Mouse (Mus musculus): ENCODE measurements at regions not wholly inside any gene's neighbourhood (a gene's known extent, or its start where the extent isn't known, plus 50 kb on each side); places are given as distances from the start of the nearest gene placed in this dataset.
A peak's percentile ranks its signal among the peaks of the same experiment; 100 is the strongest.

DNA sequence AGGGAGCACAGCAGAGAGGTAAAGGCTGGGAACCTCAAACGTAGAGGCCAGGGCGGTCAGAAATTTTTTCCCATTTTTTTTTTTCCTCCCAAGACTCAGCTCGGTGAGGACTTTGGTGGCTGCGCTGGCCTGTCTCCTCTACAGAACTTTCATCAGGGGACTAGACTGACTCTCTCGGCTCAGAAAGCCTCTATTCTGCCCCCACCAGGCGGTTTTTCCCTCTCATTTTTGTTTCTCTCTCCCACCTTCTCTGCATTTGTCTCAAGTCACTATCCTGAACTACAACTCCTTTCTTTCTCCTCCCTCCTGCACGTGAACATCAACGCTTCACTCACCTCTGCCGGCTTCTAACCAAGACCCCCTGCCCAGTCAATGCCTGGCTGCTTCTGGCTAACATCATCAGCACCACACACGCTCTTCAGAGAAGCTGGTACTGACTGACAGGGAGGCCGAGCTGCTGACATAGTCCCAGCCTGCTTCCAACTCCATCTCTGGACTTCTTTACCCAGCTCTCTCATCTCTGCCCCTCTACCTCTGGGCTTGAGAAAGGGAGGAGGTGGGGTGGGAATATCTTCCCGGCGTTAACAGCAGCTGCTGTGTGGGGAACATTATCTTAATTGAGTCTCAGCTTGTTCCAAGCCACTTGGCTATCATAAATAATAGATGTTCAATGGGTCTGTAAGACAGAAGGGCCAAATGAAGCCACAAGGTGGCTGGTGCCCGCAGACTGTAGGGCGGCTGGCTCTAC is 240.0 kb downstream of the Lrfn2 start:
- Histone ChIP-seq H3K27me3 (ENCODE audit: control insufficient read depth, insufficient read depth, low read length, poor library complexity, severe bottlenecking) (no peaks in the 10 kb centered on the region; the same call in 1 of the 2 replicates), H3K9ac (ENCODE audit: low read depth, poor library complexity, severe bottlenecking) (no peak overlapping the region), H3K9me3 (replicated peaks; ENCODE audit: control insufficient read depth, insufficient read depth, low read length, poor library complexity, severe bottlenecking) (no peaks in the 10 kb centered on the region), H3K4me1 (ENCODE audit: control insufficient read depth, insufficient read depth, low read length) (no peaks in the 10 kb centered on the region), H3K27ac (ENCODE audit: insufficient read depth, low read length) (no peak overlapping the region), H3K4me3 (ENCODE audit: low read depth, low read length) (peak overlapping the region; percentile 12; the same call in 1 of the 2 replicates), H3K36me3 (ENCODE audit: control insufficient read depth, insufficient read depth, low read length, poor library complexity, severe bottlenecking) (no peaks in the 10 kb centered on the region)
- TF ChIP-seq POLR2A (IDR thresholded peaks at IDR 0.05; ENCODE audit: insufficient read depth, low read length) (no peak), CTCF (IDR thresholded peaks at IDR 0.05; ENCODE audit: low read depth, low read length) (no peak), EP300 (IDR thresholded peaks at IDR 0.05; ENCODE audit: insufficient read depth, low read depth, low read length) (no peak)

DNA sequence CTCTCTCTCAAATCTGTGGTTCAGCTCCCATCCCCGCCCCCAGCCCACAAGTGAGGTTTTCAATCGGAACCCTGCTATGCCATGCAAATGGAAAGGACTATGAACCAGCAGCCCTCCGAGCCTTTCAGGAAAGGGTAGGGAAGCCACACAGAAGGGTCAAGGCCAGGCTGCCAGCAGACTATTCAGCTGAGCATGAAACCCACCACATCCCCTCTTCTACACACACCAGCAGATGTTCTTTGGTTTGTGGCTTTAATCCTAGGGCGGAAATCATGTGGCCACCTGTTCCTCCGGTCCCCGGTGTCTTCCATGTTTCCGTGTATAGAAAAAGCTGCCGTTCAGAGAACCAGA is 240.6 kb downstream of the Lrfn2 start:
- no peak for TF ChIP-seq EP300 (IDR thresholded peaks at IDR 0.05; ENCODE audit: insufficient read depth, low read depth, low read length)

GRCm38 (mm10) chr17:49177966-49178731 is 246.0 kb downstream of the Lrfn2 start:
- H3K4me1 ChIP-seq (ENCODE audit: control insufficient read depth, insufficient read depth, low read length) = no peaks in the 10 kb centered on the region
- no peaks in the 10 kb centered on the region for H3K9me3 ChIP-seq (replicated peaks; ENCODE audit: control insufficient read depth, insufficient read depth, low read length, poor library complexity, severe bottlenecking)
- no peak overlapping the region for H3K9ac ChIP-seq (ENCODE audit: low read depth, poor library complexity, severe bottlenecking)
- no peak for TF ChIP-seq EP300 (IDR thresholded peaks at IDR 0.05; ENCODE audit: insufficient read depth, low read depth, low read length)
- TF ChIP-seq CTCF (IDR thresholded peaks at IDR 0.05; ENCODE audit: low read depth, low read length) = no peak
- no peak for TF ChIP-seq POLR2A (IDR thresholded peaks at IDR 0.05; ENCODE audit: insufficient read depth, low read length)
- H3K27me3 ChIP-seq (ENCODE audit: control insufficient read depth, insufficient read depth, low read length, poor library complexity, severe bottlenecking) = no peaks in the 10 kb centered on the region
- no peak overlapping the region for H3K27ac ChIP-seq (ENCODE audit: insufficient read depth, low read length)
- H3K4me3 ChIP-seq (ENCODE audit: low read depth, low read length) = no peak overlapping the region
- H3K36me3 ChIP-seq (ENCODE audit: control insufficient read depth, insufficient read depth, low read length, poor library complexity, severe bottlenecking) = no peaks in the 10 kb centered on the region

More for the DNA sequence above, 240.6 kb downstream of the Lrfn2 start:
- H3K4me3 ChIP-seq (ENCODE audit: low read depth, low read length) = no peak overlapping the region
- no peaks in the 10 kb centered on the region; the same call in 1 of the 2 replicates for H3K27me3 ChIP-seq (ENCODE audit: control insufficient read depth, insufficient read depth, low read length, poor library complexity, severe bottlenecking)
- no peaks in the 10 kb centered on the region for H3K4me1 ChIP-seq (ENCODE audit: control insufficient read depth, insufficient read depth, low read length)
- H3K9me3 ChIP-seq (replicated peaks; ENCODE audit: control insufficient read depth, insufficient read depth, low read length, poor library complexity, severe bottlenecking) = no peaks in the 10 kb centered on the region
- no peak overlapping the region for H3K9ac ChIP-seq (ENCODE audit: low read depth, poor library complexity, severe bottlenecking)
- no peaks in the 10 kb centered on the region for H3K36me3 ChIP-seq (ENCODE audit: control insufficient read depth, insufficient read depth, low read length, poor library complexity, severe bottlenecking)
- H3K27ac ChIP-seq (ENCODE audit: insufficient read depth, low read length) = no peak overlapping the region

GRCm38 (mm10) chr17:49182485-49182884 is 245.7 kb upstream of the Mocs1 start:
- TF ChIP-seq POLR2A (IDR thresholded peaks at IDR 0.05; ENCODE audit: insufficient read depth, low read length) (no peak), CTCF (IDR thresholded peaks at IDR 0.05; ENCODE audit: low read depth, low read length) (peak; percentile 95), EP300 (IDR thresholded peaks at IDR 0.05; ENCODE audit: insufficient read depth, low read depth, low read length) (no peak)
- no peak overlapping the region for H3K4me3 ChIP-seq (ENCODE audit: low read depth, low read length)
- 0 out of 2 replicates have a peak, but pooled peaks cover 2% of the 10 kb centered on the region for H3K9me3 ChIP-seq (replicated peaks; ENCODE audit: control insufficient read depth, insufficient read depth, low read length, poor library complexity, severe bottlenecking)
- no peaks in the 10 kb centered on the region for H3K36me3 ChIP-seq (ENCODE audit: control insufficient read depth, insufficient read depth, low read length, poor library complexity, severe bottlenecking)
- no peaks in the 10 kb centered on the region for H3K4me1 ChIP-seq (ENCODE audit: control insufficient read depth, insufficient read depth, low read length)
- no peak overlapping the region for H3K9ac ChIP-seq (ENCODE audit: low read depth, poor library complexity, severe bottlenecking)
- H3K27me3 ChIP-seq (ENCODE audit: control insufficient read depth, insufficient read depth, low read length, poor library complexity, severe bottlenecking) = no peaks in the 10 kb centered on the region
- H3K27ac ChIP-seq (ENCODE audit: insufficient read depth, low read length) = no peak overlapping the region

DNA sequence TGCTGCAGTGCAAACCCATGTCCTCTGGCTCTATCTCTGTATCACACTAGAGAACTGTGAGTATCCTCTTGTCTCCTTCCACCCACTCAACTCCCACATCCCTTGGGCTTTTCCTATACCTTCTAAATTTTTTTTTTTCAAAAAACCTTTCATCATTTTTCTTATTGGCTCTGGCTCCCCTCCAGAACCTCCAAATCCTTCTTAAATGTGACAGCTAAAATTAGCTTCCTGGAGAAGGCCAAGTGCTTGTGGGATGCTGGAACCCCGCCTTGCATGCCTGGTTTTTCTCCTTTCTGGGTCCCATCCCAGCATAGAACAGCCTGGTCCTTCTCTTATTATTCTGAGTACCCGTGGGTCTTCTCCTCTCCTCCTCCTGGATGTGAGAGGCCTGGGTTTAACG is 244.2 kb upstream of the Mocs1 start:
- Histone ChIP-seq H3K9ac (ENCODE audit: low read depth, poor library complexity, severe bottlenecking) (no peak overlapping the region), H3K36me3 (ENCODE audit: control insufficient read depth, insufficient read depth, low read length, poor library complexity, severe bottlenecking) (no peaks in the 10 kb centered on the region), H3K27me3 (ENCODE audit: control insufficient read depth, insufficient read depth, low read length, poor library complexity, severe bottlenecking) (no peaks in the 10 kb centered on the region), H3K27ac (ENCODE audit: insufficient read depth, low read length) (no peak overlapping the region), H3K4me3 (ENCODE audit: low read depth, low read length) (no peak overlapping the region), H3K9me3 (replicated peaks; ENCODE audit: control insufficient read depth, insufficient read depth, low read length, poor library complexity, severe bottlenecking) (0 out of 2 replicates have a peak, but pooled peaks cover 2% of the 10 kb centered on the region), H3K4me1 (ENCODE audit: control insufficient read depth, insufficient read depth, low read length) (no peaks in the 10 kb centered on the region)
- TF ChIP-seq CTCF (IDR thresholded peaks at IDR 0.05; ENCODE audit: low read depth, low read length) (no peak), POLR2A (IDR thresholded peaks at IDR 0.05; ENCODE audit: insufficient read depth, low read length) (no peak), EP300 (IDR thresholded peaks at IDR 0.05; ENCODE audit: insufficient read depth, low read depth, low read length) (no peak)

GRCm38 (mm10) chr17:49185052-49185612 is 243.0 kb upstream of the Mocs1 start:
- Histone ChIP-seq H3K36me3 (ENCODE audit: control insufficient read depth, insufficient read depth, low read length, poor library complexity, severe bottlenecking) (no peaks in the 10 kb centered on the region), H3K4me1 (ENCODE audit: control insufficient read depth, insufficient read depth, low read length) (no peaks in the 10 kb centered on the region), H3K4me3 (ENCODE audit: low read depth, low read length) (no peak overlapping the region), H3K9ac (ENCODE audit: low read depth, poor library complexity, severe bottlenecking) (no peak overlapping the region), H3K9me3 (replicated peaks; ENCODE audit: control insufficient read depth, insufficient read depth, low read length, poor library complexity, severe bottlenecking) (0 out of 2 replicates have a peak, but pooled peaks cover 2% of the 10 kb centered on the region), H3K27ac (ENCODE audit: insufficient read depth, low read length) (no peak overlapping the region), H3K27me3 (ENCODE audit: control insufficient read depth, insufficient read depth, low read length, poor library complexity, severe bottlenecking) (no peaks in the 10 kb centered on the region)
- TF ChIP-seq POLR2A (IDR thresholded peaks at IDR 0.05; ENCODE audit: insufficient read depth, low read length) (no peak), CTCF (IDR thresholded peaks at IDR 0.05; ENCODE audit: low read depth, low read length) (no peak), EP300 (IDR thresholded peaks at IDR 0.05; ENCODE audit: insufficient read depth, low read depth, low read length) (no peak)
